ENCODE assay signal across 9 mouse cellular contexts in genomic region chr1:138848511-138849109, GRCm38 (mm10). TPM values are rescaled to one million over a fixed set of nuclear protein-coding genes. Genes with fewer than 3 reads are reported as not detected.
DNase-seq lines count a peak whose midpoint lies in the region; ATAC-seq and TF ChIP-seq lines count a peak whose summit lies in the region.
"Had no signal": no experiment of that assay in that cellular context is flagged by ENCODE, and none has a peak within 500 bp of the region (broad histone marks: within the 10 kb centered on the region; RNA-seq: fewer than 3 reads in every experiment).

Gene Lhx9 (minus strand): TSS chr1:138848577.

- H3K27ac ChIP-seq in lung, embryonic 14.5 days (ENCODE audit: low read depth), result no peak within 1 kb of the TSS
- no peak within 1 kb of the TSS for H3K27ac ChIP-seq in embryonic facial prominence, embryonic 10.5 days (replicated peaks)
- H3K27ac ChIP-seq in hindbrain, embryonic 12.5 days, result peak within 1 kb of the TSS; percentile 67
- no peak within 1 kb of the TSS for H3K27ac ChIP-seq in liver, embryonic 14.5 days
- no peak within 1 kb of the TSS for H3K27ac ChIP-seq in stomach, embryonic 14.5 days (ENCODE audit: low read length)
- H3K27ac ChIP-seq: macrophage had no signal

- ATAC-seq in lung, embryonic 14.5 days (ENCODE audit: insufficient read depth), result peak; percentile 62
- peak; percentile 71 for ATAC-seq in hindbrain, embryonic 12.5 days (ENCODE audit: low FRiP score)
- ATAC-seq in liver, embryonic 14.5 days (ENCODE audit: insufficient read depth), result no peak
- ATAC-seq in stomach, embryonic 14.5 days (ENCODE audit: insufficient number of reproducible peaks, insufficient read depth, low FRiP score, low read depth), result peak; percentile 74

- H3K4me2 ChIP-seq in lung, embryonic 14.5 days, result peak within 1 kb of the TSS; percentile 58
- peak within 1 kb of the TSS; percentile 56 for H3K4me2 ChIP-seq in hindbrain, embryonic 12.5 days (replicated peaks)
- H3K4me2 ChIP-seq in liver, embryonic 14.5 days (ENCODE audit: low read depth), result peak within 1 kb of the TSS; percentile 42
- H3K4me2 ChIP-seq in stomach, embryonic 14.5 days (replicated peaks; ENCODE audit: low read depth, low read length), result peak within 1 kb of the TSS; percentile 42

- no peaks in the 10 kb centered on the region for H3K9me3 ChIP-seq in lung, embryonic 14.5 days (ENCODE audit: low read depth, low read length)
- H3K9me3 ChIP-seq in embryonic facial prominence, embryonic 10.5 days, result no peaks in the 10 kb centered on the region
- H3K9me3 ChIP-seq in hindbrain, embryonic 12.5 days (replicated peaks), result no peaks in the 10 kb centered on the region
- H3K9me3 ChIP-seq in liver, embryonic 14.5 days (ENCODE audit: control insufficient read depth, low read length), result no peaks in the 10 kb centered on the region
- H3K9me3 ChIP-seq in stomach, embryonic 14.5 days (ENCODE audit: control insufficient read depth, low read depth, low read length), result no peaks in the 10 kb centered on the region

- H3K27me3 ChIP-seq in lung, embryonic 14.5 days (ENCODE audit: insufficient read depth, low read length), result peaks cover 69% of the 10 kb centered on the region
- peaks cover 85% of the 10 kb centered on the region for H3K27me3 ChIP-seq in embryonic facial prominence, embryonic 10.5 days (replicated peaks; ENCODE audit: low read depth, poor library complexity, severe bottlenecking)
- peaks cover 78% of the 10 kb centered on the region for H3K27me3 ChIP-seq in hindbrain, embryonic 12.5 days
- peaks cover 59% of the 10 kb centered on the region for H3K27me3 ChIP-seq in liver, embryonic 14.5 days (ENCODE audit: control insufficient read depth, insufficient read depth, low read length)
- H3K27me3 ChIP-seq in stomach, embryonic 14.5 days (ENCODE audit: control insufficient read depth, insufficient read depth, low read length), result peaks cover 31% of the 10 kb centered on the region

- no peak for TF ChIP-seq CTCF in lung, embryonic 14.5 days (IDR thresholded peaks at IDR 0.05; ENCODE audit: low read depth)
- TF ChIP-seq CTCF in liver, embryonic 14.5 days (IDR thresholded peaks at IDR 0.05; ENCODE audit: low read depth), result no peak

- H3K9ac ChIP-seq in lung, embryonic 14.5 days, result no peak within 1 kb of the TSS
- peak within 1 kb of the TSS; percentile 36; the same call in 1 of the 2 replicates for H3K9ac ChIP-seq in hindbrain, embryonic 12.5 days
- H3K9ac ChIP-seq in liver, embryonic 14.5 days (replicated peaks), result no peak within 1 kb of the TSS
- H3K9ac ChIP-seq in stomach, embryonic 14.5 days (replicated peaks; ENCODE audit: low read depth, low read length), result no peak within 1 kb of the TSS

- peak within 1 kb of the TSS; percentile 30 for H3K4me3 ChIP-seq in lung, embryonic 14.5 days (ENCODE audit: low read depth, low read length)
- peak within 1 kb of the TSS; percentile 53 for H3K4me3 ChIP-seq in embryonic facial prominence, embryonic 10.5 days
- H3K4me3 ChIP-seq in hindbrain, embryonic 12.5 days, result peak within 1 kb of the TSS; percentile 35
- H3K4me3 ChIP-seq in liver, embryonic 14.5 days (ENCODE audit: insufficient read depth in 1 of 2, low read depth in 2 of 2, low read length in 2 of 2), result peak within 1 kb of the TSS in 1 of 2 experiments; percentile 18; a peak in 1 of 4 replicates
- peak within 1 kb of the TSS; percentile 27 for H3K4me3 ChIP-seq in stomach, embryonic 14.5 days (ENCODE audit: low read depth, low read length)

- no peaks in the 10 kb centered on the region for H3K4me1 ChIP-seq in lung, embryonic 14.5 days (ENCODE audit: insufficient read depth)
- H3K4me1 ChIP-seq in embryonic facial prominence, embryonic 10.5 days, result peaks cover 38% of the 10 kb centered on the region
- H3K4me1 ChIP-seq in hindbrain, embryonic 12.5 days, result peaks cover 23% of the 10 kb centered on the region
- H3K4me1 ChIP-seq in liver, embryonic 14.5 days (replicated peaks; ENCODE audit: control insufficient read depth in 2 of 2, insufficient read depth in 2 of 2, low read length in 1 of 2), result no peaks in the 10 kb centered on the region
- peaks cover 4% of the 10 kb centered on the region; the same call in 1 of the 2 replicates for H3K4me1 ChIP-seq in stomach, embryonic 14.5 days (ENCODE audit: control insufficient read depth, insufficient read depth, low read length)

- peaks cover 9% of the 10 kb centered on the region; the same call in 1 of the 2 replicates for H3K36me3 ChIP-seq in lung, embryonic 14.5 days (ENCODE audit: insufficient read depth)
- H3K36me3 ChIP-seq in embryonic facial prominence, embryonic 10.5 days (replicated peaks), result peaks cover 11% of the 10 kb centered on the region
- no peaks in the 10 kb centered on the region for H3K36me3 ChIP-seq in hindbrain, embryonic 12.5 days
- no peaks in the 10 kb centered on the region for H3K36me3 ChIP-seq in liver, embryonic 14.5 days (replicated peaks; ENCODE audit: control insufficient read depth, insufficient read depth, low read depth)
- no peaks in the 10 kb centered on the region; the same call in 1 of the 2 replicates for H3K36me3 ChIP-seq in stomach, embryonic 14.5 days (ENCODE audit: control insufficient read depth, insufficient read depth, low read length)

- WGBS in lung, embryonic 14.5 days, result under 1% methylated on average over 33 of the region's 33 CpGs
- WGBS in embryonic facial prominence, embryonic 10.5 days, result under 1% methylated on average over 33 of the region's 33 CpGs
- under 1% methylated on average over 33 of the region's 33 CpGs for WGBS in hindbrain, embryonic 12.5 days
- under 1% methylated on average over 33 of the region's 33 CpGs for WGBS in liver, embryonic 14.5 days (ENCODE audit: insufficient replicate concordance)
- under 1% methylated on average over 33 of the region's 33 CpGs for WGBS in stomach, embryonic 14.5 days

- no peak for DNase-seq in lung, embryonic 14.5 days
- DNase-seq in lung, postnatal 14 days, result no peak
- DNase-seq in embryonic facial prominence, embryonic 10.5 days (ENCODE audit: low spot score), result peak; percentile 70
- no peak for DNase-seq in liver, embryonic 14.5 days (ENCODE audit: low read depth in 3 of 3, low spot score in 3 of 3)
- no peak for DNase-seq in spleen, postnatal 10 days (ENCODE audit: low spot score in 2 of 2)
- DNase-seq in thymus, postnatal 36 days, result no peak

- TF ChIP-seq EP300 in liver, embryonic 14.5 days (IDR thresholded peaks at IDR 0.05; ENCODE audit: low read depth), result no peak

RNA-seq across cellular contexts. Expression of gene Lhx9, which starts in this region (rescaled TPM):
- 0.05 TPM in 1 of 2 replicates, not detected in the other for polyA plus RNA-seq in lung, embryonic 14.5 days (2014; fragmentation: Nextera tagmentation; extraction: Ambion mirVana)
- 1.4 and 2.1 TPM in 2 replicates for polyA plus RNA-seq in embryonic facial prominence, embryonic 10.5 days (2016; fragmentation: Nextera tagmentation; extraction: Ambion mirVana)
- 22.7 and 25.8 TPM in 2 replicates for polyA plus RNA-seq in hindbrain, embryonic 12.5 days (2016; fragmentation: Nextera tagmentation; extraction: Ambion mirVana)
- 0.08 and 0.13 TPM in 2 replicates for polyA plus RNA-seq in liver, embryonic 14.5 days (2012; rRNA removed)
- polyA plus RNA-seq in liver, embryonic 14.5 days (2014; fragmentation: Nextera tagmentation; extraction: Ambion mirVana), result not detected in 2 replicates
- 0.90 and 1.00 TPM in 2 replicates for polyA plus RNA-seq in stomach, embryonic 14.5 days (2014; fragmentation: Nextera tagmentation; extraction: Ambion mirVana)
- polyA plus RNA-seq: macrophage had no signal

Comparison
In these comparisons a context has a peak if more than half of its experiments do, and no peak if none do; other contexts are left out.
1. Peak in ATAC-seq, H3K4me3 ChIP-seq and H3K4me2 ChIP-seq in lung, embryonic 14.5 days; RNA of the gene not detected or under 1 TPM.
2. Peak in ATAC-seq, H3K4me3 ChIP-seq and H3K4me2 ChIP-seq in stomach, embryonic 14.5 days; RNA of the gene not detected or under 1 TPM.